Mouse (Mus musculus) 3134 (cell line): Measurements from ENCODE around the gene Dmgdh.
A peak's percentile ranks its signal among the peaks of the same experiment; 100 is the strongest.

Experiments
- DNase-seq: peaks from one replicate; pipeline ENCODE4 v3.0.0-alpha.2; 2011; ENCODE audit warnings: low spot score; ENCODE audit not compliant: insufficient read length; ENCODE audit errors: extremely low read depth

Dmgdh gene

DNA sequence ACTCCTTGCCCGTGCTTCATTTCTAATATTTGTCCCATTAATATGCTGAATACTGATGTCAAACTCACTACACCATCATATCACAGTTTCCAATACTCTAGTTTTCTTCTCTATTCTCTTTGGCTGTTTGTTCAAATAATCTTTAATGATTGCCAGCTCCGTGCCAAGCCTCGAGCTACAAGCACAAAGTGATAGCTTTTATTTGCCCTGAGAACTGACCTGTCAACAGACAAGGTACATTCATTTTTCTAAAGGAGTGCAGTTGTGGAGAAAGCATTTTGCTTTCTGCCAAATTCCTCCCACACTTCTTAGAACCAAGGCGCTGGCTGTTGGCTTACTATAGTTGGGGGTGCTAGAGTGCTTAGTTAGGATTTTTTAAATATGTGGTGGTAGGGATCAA is 33.0 kb downstream of the Dmgdh start:
- DNase-seq: no peak

DNA sequence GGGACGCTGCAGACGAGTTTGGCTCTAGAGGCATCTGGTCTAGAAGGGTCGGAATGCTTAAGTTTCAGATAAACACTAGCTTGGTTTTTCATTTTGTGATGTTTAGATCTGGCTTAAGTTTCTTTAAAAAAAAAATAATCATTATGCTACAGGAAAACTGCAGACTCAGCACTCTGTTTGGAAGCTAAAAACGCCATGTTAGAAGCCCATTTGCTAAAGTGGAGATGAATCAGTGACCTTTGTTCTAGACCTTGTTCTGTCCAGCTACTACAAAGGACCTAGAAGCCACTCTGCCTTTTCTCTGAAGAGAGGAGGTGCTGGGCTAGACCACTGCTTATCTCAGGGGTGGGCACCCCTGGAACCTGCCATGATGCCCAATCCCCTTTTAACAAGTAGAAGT is 36.1 kb downstream of the Dmgdh start:
- DNase-seq: no peak

DNA sequence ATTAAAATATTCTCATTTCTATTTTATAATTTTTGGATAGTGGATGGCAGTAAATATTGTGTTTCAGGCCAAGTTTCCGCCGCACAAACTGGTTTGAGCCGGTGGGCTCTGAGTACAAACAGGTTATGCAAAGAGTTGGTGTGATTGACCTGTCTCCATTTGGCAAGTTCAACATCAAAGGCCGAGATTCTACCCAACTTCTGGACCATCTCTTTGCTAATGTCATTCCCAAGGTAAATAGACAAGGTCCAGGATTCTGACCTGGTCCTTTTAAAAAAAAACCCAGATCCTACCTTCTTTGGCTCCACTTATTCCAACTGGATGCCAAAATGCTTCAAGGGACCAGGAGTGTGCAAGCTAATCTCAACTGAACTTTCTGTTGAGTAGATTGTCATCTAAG is 37.0 kb downstream of the Dmgdh start:
- no peak for DNase-seq

DNA sequence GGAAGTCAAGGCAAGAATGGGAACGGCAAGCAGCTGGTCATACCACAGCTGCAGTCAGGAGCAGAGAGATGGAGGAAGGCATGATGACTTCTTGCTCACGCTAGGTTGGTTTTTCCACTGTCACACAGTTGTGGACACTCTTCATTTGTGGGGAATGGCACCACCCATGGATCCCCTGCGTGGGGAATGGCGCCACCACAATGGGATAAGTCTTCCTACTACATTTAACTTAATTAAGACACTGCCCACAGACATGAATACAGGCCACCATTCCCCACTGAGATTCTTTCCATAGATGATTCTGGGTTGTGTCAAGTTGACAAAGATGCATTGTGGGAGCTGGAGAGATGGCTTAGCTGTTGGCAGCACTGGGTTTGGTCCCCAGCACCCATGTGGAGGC is 38.1 kb downstream of the Dmgdh start:
- DNase-seq: no peak

- DNase-seq: no peak
Measured at GRCm38 (mm10) chr13:93713826-93714225, 39.6 kb downstream of the Dmgdh start.

DNA sequence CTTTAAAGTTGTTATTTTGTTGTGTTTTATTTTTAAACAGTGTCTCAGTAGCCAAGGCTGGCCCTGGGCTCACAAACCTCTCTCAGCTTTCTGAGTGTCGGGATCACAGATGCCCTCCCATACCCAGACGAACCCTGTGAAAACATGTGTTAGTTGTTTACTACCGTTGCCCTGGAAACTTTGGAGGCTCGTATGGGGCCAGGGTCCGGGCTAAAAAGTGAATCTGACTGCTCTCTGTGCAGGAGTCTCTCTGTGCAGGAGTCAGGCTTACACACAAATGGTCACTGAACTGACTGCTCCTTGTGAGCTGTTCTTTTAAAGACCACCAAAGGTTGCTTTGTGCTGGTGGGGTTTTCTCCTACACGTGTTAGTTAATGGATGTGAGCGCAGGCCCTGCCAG is 42.9 kb downstream of the Dmgdh start:
- no peak for DNase-seq

GRCm38 (mm10) chr13:93718948-93719347 is 44.7 kb downstream of the Dmgdh start:
- peak; percentile 9 for DNase-seq

- DNase-seq: no peak
Measured at GRCm38 (mm10) chr13:93721916-93722315, 47.7 kb downstream of the Dmgdh start.

DNA sequence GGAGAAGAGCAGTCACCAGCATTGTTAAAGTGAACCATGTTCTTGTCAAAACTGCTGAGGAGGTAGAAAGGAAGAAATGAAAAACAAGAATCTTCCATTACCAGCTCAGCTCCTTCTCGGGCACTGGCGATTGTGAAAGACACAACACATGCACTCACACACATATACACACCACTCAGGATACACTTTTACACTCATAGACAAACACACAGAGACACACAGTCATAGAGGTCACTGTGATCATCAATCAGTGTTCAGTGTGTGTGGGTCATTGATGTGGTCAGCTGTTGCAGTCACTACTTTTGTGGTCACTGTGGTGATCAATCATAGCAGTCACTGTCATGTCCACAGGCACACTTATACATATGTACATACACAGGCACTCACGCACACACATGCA is 49.2 kb downstream of the Dmgdh start:
- no peak for DNase-seq

GRCm38 (mm10) chr13:93724206-93724605 is 50.0 kb downstream of the Dmgdh start:
- no peak for DNase-seq

DNA sequence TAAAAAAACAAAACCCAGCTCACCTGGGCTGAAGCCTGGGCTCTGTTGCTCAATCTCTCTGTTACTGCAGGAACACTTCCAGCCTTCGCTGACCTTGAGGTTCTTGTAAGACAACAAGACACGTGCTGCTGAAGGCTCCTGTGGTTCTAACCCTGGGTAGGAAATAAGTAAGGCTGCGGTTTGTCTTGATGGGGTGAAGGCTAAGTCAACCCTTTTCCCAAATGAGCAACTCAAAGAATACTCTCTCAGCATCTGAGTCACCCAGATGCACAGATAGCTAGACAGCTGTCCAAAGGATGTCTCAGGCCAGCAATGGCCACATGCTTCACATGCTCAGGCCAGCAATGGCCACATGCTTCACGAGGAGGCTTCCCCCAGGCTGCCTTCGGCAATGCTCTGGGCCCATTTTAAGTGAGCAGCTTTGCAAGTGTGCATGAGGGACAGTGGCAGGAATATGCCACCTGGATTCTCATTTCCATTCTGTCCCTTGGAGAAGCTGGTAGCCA is 61.0 kb downstream of the Dmgdh start:
- DNase-seq: no peak

GRCm38 (mm10) chr13:93744118-93744517 is 69.9 kb downstream of the Dmgdh start:
- DNase-seq: no peak

DNA sequence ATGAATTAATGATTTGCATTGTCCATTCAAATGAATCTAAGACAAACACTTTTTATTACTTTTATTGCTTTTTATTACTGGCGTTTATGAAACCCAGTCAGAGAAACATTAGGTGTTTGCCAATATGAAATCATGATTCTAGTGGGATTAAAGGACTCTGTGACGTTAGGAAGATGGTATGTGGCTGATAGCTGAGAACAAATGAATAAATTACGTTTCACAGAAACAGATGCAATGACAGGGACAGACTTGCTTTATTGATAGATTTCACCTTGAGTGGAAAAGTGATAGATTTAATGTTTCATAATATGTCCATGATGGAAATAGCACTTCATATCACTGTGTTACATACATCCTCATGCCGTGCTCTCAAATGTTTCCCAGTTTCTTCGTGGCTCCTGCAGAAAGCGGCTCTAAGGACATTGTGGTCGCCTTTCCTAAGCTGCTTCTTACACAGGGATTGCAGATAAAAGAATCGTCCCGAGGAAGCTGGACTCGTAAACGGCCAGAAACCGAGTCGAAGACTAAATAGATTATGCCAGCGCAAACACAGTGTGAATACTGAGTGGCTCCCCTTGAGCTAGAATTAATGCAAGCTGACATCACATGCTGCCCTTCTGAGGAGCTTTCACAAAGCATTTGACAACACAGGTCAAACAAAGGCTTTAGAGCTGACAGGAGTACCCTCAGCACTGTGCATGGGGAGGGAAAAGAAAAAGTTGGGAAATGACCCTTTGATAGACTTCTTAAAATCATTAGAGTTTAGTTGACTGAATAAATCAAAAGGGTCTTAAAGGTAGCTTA is 78.6 kb downstream of the Dmgdh start:
- no peak for DNase-seq

GRCm38 (mm10) chr13:93755084-93755483 is 80.9 kb downstream of the Dmgdh start:
- DNase-seq: no peak

GRCm38 (mm10) chr13:93756674-93757073 is 82.4 kb downstream of the Dmgdh start:
- no peak for DNase-seq

DNA sequence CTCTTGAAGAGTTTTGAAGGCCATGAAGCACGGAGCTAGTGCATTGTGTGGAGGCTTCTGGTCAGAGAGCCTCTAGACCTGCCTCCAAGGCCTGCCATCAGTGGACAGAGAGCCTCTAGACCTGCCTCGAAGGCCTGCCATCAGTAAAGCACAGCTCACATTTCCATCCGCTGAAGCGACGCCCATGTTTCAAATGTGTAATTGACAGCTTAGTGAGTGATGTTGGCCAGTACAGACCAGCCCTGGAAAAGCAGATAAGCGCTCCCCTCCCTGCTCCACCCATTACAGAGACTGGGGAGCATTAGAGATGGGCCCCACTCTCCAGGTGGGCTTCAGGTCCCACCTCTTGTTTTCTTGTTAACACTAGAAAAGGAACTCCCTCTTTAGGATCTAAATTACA is 83.3 kb downstream of the Dmgdh start:
- no peak for DNase-seq

DNA sequence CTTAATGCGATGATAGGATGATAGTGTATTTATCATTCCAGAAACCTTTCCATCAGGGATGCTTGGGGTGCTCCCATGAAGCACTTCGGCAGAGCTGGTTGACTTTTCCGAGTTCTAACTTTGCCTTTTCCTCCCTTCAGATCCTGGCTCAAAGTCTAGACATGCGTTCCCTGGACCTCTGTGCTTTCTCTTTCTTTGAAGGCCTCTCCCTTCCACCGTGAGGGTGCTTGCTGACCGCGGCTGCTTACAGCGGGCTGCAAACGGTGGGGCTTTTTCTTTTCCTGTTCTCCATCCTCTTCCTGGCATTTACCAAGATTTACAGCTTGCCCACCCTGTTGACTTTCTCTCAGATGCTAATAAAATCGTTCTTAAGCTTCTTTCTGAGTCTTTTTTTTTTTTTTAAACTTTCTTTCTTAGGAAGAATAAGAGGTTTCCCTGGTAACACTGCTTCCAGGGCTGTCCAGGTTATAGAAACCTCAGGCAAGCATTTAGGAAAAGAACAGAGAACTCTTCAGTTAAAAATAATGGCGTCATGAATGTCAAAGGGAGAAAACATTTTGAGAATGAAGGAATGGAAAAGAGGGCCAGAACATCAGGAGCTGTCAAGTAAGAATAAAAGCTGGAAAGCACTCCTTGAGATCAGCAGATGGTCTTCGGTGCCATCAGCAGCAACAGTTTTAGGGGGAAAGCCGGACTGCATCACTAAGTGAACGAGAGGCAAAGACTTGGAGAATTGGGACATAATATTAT is 84.1 kb downstream of the Dmgdh start:
- no peak for DNase-seq

GRCm38 (mm10) chr13:93761831-93762230 is 87.6 kb downstream of the Dmgdh start:
- DNase-seq: no peak

- no peak for DNase-seq
Measured at GRCm38 (mm10) chr13:93762879-93763278, 88.6 kb downstream of the Dmgdh start.

DNA sequence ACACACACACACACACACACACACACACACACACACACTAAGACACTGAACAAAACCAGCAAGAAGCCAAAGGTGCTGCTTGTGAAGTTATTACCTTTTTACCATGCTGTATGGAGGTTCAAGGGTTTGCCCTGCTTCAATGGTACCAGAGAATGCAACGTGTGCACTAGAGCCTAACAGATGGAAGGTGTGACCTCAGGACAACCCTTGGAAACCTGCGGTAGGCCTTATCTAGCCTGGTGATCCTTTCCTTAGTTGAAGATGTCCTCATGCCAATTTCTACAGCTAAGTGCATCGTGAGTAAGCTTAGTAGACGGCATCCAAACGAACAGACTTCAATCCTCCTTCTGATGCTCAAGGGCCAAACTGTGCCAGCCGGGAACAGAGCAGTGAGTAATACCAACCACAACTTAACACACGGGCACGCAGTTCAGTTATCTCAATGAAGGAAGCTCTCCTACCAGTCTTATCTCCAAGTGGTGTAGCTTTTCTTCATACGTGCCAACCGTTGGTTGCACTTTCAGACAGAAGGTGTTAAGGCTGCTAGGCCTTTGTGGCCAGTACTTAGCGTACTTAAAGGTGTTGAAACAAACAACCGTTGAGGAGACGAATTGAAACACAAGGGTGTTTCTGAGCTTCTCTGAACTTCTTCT is 90.2 kb downstream of the Dmgdh start:
- no peak for DNase-seq

DNA sequence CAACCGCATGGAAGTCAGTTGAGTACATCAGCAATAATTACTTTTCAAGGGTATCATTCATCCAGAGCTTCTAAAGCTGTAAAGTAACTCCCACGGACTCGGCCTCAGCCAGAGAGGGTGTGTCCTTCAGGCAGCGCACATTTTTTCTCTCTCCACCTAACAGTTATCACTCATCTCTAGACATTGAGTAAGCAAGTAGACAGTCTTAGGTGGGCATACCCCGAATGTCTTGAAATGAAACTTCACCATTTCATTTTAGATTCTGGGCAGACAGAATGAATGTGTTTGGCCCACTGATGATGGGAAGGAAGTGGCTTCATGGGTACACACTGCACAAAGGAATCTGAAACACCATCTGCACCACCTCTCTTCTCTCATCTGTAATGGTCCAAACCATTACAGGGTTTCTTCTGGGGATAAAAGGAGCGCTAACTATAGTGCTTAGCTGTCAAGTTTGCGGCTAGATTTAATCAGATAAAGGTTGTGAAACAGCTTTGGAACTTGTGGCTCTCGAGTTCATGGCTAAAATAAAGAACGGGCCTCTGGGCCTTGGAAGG is 96.9 kb downstream of the Dmgdh start:
- no peak for DNase-seq
